Mouse (Mus musculus): ENCODE measurements around the gene Lmf1.

- TF ChIP-seq CTCF (IDR thresholded peaks at IDR 0.05; ENCODE audit: low read depth, low read length) (no peak), POLR2A (IDR thresholded peaks at IDR 0.05; ENCODE audit: insufficient read depth, low read length) (no peak)
Measured at GRCm38 (mm10) chr17:25665485-25665884, 86.6 kb downstream of the Lmf1 start.

Data from ES-Bruce4 (cell line).